Mouse (Mus musculus) retina, embryonic 14.5 days (tissue): ENCODE results near the gene Hipk2.

ENCODE experiments used
- DNase-seq: peaks from one replicate; pipeline ENCODE4 v3.0.0-alpha.2; 2015; ENCODE audit warnings: low spot score

The Hipk2 gene

DNA sequence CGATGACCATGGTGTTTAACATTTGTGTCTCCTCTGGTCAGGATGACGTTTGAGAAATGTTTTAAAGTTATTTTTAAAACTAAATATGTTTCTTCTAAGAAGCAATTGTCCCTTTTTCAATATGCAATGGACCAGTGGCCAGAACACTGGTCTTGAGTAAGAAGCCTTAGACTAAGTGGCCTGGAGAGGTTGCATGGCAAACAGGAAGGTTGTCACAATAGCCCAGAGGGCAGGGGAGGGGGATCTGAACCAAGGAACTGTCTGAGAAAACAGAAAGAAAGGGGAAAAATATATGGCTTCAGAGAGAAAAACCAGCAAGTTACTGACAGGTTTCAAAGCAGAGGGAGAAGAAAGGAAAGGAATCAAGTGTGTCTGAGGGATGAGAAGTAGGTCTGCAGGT, 47.8 kb downstream of the Hipk2 start:
- no peak for DNase-seq

DNA sequence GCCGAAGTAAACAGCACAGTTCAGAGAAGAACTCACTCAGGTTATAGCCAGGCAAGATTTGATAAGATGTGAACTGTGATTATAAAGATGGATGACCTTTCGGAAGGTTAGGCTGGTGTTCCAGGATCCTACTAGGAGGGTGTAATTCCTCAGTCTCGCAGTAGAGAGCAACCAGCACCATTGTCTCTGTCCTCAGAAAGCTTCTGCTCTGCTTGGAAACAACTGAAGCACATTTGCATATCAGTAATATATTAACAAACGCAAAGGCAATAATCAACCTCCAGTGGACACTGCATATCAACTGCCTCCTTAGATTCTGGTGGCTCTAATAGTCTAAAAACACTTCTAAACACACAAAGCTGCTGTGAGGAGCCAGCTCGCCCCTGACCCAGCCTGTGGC, 48.5 kb downstream of the Hipk2 start:
- DNase-seq = no peak

DNA sequence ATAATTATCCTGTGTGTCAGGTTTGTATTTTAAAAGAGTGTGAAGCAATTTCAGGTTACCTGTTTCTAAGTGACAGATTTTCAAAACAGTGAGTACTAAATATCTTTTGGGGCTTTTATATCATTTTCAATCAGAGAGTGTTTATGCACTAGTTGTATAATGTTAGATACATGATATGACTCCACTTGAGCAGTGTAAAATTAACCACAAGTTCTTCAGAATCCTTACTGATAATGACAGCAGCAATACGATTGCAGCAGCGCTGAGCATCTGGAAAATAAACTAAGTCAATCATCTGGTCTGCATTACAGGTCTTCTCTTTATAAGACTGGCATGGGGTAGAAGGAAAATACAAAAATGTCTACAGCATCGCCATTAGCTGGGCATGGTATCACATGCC, 49.1 kb downstream of the Hipk2 start:
- DNase-seq = no peak

DNA sequence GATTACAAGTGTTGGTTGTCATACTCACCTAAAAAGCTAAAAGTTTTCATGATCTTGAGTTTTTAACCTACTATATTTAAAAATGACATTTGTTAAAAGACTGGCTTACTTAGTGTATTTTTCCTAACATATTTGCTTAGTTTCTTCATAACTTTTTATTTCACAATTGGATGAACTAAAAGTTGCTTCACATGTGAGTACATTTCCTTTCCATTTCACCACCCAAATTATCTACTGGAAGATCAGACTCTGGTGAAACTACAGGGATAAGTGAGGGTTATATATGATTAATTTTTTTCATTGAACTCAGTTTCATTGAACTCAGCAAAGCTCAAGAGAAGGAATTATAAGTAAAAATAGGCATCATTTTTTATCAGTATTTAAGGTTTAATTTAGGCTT, 50.1 kb downstream of the Hipk2 start:
- DNase-seq = no peak

GRCm38 (mm10) chr6:38823827-38824226, 52.1 kb downstream of the Hipk2 start:
- DNase-seq = no peak

GRCm38 (mm10) chr6:38823164-38823563, 52.8 kb downstream of the Hipk2 start:
- DNase-seq = no peak

DNA sequence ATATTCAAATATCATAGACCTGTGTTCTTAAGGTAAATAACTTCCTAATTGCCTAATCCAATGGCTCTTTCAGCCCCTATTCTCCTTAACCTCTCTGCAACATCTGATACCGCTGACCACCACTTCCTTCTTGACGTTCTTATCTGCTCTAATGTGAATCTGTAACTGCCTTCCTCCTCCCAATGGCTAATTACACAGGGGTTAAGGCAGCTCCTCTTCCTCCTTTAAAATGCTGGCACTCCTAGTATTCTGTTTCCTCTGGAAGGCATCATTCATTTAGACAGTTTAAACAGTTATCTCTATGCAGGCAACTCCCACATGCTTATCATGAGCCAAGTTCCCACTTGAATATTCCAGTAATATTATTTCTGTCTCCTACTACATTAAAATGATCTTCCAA, 54.3 kb downstream of the Hipk2 start:
- no peak for DNase-seq

GRCm38 (mm10) chr6:38820862-38821261, 55.1 kb downstream of the Hipk2 start:
- no peak for DNase-seq

- no peak for DNase-seq
These were observed 59.7 kb downstream of the Hipk2 start for GRCm38 (mm10) chr6:38816216-38816615.

- DNase-seq = no peak
These were observed 60.4 kb downstream of the Hipk2 start for GRCm38 (mm10) chr6:38815582-38815981.

GRCm38 (mm10) chr6:38814690-38815089, 61.3 kb downstream of the Hipk2 start:
- no peak for DNase-seq

DNA sequence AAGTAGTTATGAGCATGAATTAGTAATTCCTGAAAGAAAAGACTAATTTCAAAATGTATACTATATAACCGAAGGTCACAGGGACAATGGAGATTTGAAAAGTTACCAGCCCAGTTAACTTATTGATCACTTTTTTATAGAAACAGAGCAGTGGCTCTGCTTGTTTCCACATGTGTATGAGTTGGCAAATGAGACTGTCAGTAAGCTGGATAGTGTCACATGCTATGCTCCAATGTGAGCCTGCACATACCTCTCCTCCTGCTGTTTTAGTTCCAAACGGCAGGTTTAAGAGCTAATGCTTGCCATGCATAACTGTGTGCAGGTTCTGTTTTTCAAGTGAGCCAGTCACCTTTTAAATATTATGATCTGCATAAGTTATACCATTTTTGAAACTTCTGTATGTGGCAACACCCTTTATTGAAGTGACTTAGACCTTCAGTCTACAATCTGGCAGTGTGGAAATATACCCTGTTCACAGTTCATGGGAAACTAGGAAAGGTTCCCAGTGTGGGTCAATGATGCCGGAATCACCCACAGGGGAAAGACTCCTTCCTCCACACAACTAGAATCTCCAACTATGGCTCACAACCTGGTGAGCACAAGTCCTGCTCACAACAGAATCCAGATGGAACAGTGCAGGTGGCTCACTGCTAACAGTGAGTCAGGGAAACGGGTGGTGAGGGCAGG, 64.4 kb downstream of the Hipk2 start:
- DNase-seq = no peak

GRCm38 (mm10) chr6:38810121-38810475, 65.9 kb downstream of the Hipk2 start:
- DNase-seq = no peak

GRCm38 (mm10) chr6:38809396-38810120, 66.4 kb downstream of the Hipk2 start:
- no peak for DNase-seq

- DNase-seq = no peak
These were observed 67.6 kb downstream of the Hipk2 start for GRCm38 (mm10) chr6:38808317-38808716.

GRCm38 (mm10) chr6:38806963-38807445, 69.0 kb downstream of the Hipk2 start:
- no peak for DNase-seq

- DNase-seq = no peak
These were observed 70.4 kb downstream of the Hipk2 start for GRCm38 (mm10) chr6:38805612-38806011.

- no peak for DNase-seq
These were observed 74.7 kb downstream of the Hipk2 start for GRCm38 (mm10) chr6:38801252-38801651.

- DNase-seq = no peak
These were observed 78.4 kb downstream of the Hipk2 start for GRCm38 (mm10) chr6:38797548-38797947.

DNA sequence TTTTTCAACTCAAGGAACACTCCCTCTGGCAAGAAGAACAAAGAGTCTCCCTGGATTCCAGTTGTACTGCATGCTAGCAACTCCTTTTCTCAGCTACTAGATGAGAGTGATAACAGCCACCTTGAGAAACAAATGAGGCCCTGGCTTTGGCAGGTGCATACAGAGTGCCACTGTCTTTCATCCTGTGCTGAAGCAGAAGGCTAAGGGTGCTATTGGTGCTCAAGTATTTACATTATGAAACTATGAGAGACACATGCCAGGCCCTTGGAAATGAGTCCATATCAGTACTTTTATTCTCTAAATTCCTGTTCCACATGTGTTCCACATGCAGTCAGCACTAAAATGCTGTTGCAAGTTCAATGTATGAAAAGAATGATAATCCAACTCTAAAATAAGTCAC, 79.0 kb downstream of the Hipk2 start:
- no peak for DNase-seq

DNA sequence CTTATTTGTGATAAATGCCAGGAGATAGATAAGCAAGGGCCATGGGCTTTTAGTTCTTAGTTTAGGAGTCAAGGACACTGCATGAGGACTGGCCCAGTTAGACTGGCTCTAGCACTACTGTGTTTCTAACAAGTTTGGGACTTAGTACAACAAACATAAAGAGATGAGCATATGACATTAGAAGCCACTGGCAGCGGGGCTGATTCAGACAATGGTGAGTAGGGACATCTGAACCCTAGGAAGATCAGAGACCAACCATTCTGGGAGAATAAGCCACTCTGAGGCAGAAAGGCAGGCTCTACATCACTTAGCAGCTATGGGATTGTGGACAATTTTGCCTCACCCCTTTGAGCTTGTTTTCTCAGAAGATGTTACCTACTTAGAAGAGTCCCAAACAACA, 79.6 kb downstream of the Hipk2 start:
- no peak for DNase-seq

DNA sequence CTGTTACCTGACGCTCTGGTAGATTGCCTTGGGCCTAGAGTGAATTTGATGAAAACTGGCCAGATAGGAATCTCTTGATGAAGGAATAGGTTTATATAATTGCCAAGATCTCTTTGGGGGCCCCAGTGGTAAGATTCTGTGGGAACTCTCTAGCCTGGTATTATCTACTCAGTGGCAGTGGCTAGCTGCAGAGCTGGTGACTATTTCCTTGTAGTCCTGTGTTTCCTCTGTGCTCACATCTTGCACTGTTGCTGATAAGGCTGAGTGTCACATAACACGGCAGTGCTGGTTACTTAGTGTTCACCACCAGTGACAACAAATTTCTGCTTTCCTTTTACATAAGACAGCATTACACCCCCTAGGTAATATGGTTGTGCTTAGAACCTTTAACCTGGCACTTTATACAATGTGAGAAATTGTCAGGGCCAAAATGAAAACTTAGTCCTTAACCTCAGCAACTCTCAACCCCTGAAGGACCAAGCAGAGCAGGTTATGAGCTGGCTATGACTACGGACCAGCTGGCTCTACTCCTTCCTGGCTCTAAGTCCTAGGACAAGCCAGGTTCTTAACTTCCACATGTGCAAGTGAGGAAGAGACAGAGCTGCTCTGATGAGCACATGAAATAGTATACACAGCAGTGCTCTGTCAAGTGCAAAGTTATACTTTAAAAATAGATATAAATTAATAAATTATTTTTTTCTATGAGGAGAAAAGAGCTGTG, 80.7 kb downstream of the Hipk2 start:
- DNase-seq = no peak

DNA sequence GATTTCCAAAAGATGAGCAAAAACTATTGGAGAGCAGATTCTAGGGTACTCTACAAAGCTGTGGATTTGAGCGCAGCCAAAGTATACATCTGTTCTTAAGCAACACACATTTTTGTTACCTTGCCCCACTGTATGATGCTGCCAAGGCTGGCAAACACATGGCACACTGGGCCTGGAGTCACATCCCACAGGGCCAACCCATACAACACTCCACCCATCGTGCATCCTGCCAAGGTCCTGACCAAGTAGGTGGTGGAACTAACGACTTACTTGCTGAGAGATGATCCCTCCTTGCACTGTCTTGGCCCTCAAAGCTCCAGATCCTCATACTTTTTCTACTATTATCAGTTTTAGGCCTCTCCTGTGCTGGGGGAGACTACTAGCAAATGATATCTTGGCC, 83.0 kb downstream of the Hipk2 start:
- no peak for DNase-seq
